Mouse (Mus musculus) stomach, adult 2 months (tissue): ENCODE data around the gene Fam174b. TPM values are rescaled to one million over a fixed set of nuclear protein-coding genes. Genes with fewer than 3 reads are reported as not detected.

Experiments used
- polyA plus RNA-seq: library from polyadenylated mRNA; depleted of rRNA; stranded (reverse); fragments of >200 nt; gene quantifications from 2 replicates; pipeline ENCODE4 v1.2.3, GENCODE M21; 2012; rRNA removed

Fam174b gene
- 32.6 and 59.5 TPM in 2 replicates for polyA plus RNA-seq

DNA sequence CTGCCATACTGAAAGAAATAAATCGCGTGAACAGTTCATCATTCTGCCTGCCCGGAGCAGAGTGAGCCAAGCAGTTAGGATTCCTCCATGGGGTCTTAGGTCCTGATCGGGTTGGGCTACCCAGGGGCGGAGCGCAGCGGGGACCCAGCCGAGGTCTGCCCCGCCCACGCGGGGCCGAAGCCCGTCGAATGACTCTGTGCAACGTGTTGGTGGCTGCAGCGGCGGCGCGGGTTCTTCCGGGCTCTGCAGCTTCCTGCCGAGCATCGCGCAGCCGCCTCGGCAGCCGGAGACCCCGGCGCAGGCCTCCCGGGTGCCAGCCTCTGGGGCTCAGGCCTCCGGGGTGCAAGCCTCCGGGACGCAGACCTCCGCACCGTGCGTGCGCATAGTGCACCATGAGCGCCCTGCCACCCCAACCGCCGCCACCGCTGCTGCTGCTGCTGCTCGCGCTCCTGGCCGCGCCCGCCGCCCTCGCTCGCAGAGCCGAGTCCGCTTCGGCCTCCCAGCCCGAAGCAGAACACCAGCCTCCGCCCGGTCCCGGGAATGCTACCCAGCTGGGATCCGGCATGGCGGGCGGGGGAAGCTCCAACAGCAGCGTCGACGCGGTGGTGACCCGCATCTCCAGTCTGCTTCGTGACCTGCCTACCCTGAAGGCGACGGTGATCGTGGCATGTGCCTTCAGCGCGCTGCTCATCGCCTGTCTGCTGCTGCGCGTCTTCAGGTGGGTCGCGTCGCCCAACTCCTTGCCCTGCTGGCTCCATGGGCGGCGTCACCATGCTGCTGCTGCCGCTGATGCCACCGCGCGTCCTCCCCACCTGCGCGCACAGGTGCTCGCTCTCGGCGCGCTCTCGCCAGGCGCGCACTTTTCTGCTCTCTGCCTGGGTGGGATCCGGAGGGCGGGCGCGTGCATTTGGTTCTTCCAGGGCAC lies at the start of gene Fam174b:
Gene Fam174b, plus strand, starts transcription at position 192 of the 925 bp plus-strand sequence.

Other genes with a start within 250 kb of the Fam174b start
- 4.4 and 7.3 TPM in 2 replicates for gene Chd2, start 198.5 kb upstream of the Fam174b start, polyA plus RNA-seq